Mouse (Mus musculus) megakaryocyte progenitor cell, adult 5-6 weeks (primary cell): ENCODE results near the gene Nacad. TPM values are rescaled to one million over a fixed set of nuclear protein-coding genes. Genes with fewer than 3 reads are reported as not detected.

Experiments
- ATAC-seq: replicated peaks from 2 replicates; pipeline ENCODE4 v1.8.0; 2016; ENCODE audit warnings: mild to moderate bottlenecking, moderate TSS enrichment, inconsistent platforms; ENCODE audit not compliant: poor library complexity
- total RNA-seq, 2 experiments: library from RNA; stranded (forward) in 1 of 2; stranded (reverse) in 1 of 2; fragments of 157-497, 149-512 nt in 1 of 2; fragments of 200-1000 nt in 1 of 2; gene quantifications; 2 replicates each; pipeline versions ENCODE4 v1.2.3 to v1.2.4; 2015 to 2017

The Nacad gene
- total RNA-seq, 2 experiments from 2014 or later, result not detected

DNA sequence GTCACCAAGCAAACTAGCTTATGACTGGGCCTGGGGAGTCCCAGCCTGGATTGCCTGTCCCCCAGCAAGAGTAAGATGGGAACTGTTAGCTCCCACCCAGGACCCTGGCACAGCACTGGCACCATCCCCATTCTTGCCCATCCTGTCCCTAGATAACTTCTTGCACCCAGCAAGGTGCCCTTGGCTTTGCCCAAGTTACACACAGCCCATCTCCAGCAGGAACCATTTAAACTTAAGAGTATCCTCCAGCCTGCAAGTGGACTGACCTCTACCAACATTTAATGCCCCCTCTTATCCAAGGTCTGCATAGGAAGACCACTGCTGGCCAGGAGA, 1.3 kb downstream of the Nacad start:
- ATAC-seq, result no peak

DNA sequence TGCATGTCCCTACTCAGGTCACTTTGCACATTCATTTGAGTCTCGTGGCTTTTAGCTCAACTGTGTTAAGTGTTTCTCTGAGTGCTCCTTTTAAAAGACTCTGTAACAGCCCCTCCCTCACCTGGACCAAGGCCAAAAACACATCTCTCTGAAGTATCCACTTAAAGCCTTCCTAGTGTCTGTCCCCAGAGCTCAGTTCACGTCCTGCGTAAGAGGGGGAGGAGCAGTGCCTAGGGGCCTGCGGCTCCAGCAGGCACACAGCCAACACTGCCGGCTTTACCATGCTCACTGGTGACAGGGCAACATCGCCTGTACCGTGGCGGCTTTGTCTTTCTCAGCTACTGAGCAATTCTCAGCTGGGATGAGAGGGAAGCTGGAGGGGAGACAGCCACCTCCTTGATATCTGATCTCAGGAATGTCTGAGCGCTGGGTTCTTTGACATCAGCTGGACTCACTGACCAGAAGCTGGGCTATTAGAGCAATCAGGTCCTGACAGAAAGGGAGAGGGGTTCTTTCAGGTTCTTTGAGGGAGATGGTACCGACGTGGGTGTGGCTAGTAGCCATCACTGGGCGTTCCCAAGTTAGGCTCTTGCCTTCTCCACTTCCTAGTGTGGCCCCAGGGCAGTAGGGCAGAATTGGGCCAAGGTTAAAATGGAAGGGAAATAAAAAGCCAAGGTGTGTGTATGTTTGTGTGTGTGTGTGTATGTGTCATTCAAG, 1.8 kb downstream of the Nacad start:
- peak; percentile 56 for ATAC-seq

DNA sequence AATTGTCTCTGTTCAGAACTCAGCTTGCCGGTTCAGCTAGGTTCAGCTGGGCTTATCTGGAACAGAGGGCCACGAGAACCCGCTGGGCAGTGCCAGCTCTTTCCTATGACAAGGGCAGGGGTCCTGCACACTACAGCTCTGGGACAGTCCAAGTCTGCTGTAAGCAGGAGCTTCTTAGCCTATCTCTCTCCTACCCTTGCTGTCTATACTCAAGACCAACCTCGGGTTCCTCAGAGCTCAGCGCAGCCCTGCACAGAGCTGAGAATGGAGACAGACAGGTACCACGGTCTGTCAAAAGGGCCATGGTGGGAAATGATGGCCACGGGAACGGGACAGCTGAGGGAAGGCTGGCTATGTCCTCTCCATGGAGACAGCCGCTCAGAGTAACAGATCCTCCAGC, 2.6 kb downstream of the Nacad start:
- ATAC-seq, result no peak

DNA sequence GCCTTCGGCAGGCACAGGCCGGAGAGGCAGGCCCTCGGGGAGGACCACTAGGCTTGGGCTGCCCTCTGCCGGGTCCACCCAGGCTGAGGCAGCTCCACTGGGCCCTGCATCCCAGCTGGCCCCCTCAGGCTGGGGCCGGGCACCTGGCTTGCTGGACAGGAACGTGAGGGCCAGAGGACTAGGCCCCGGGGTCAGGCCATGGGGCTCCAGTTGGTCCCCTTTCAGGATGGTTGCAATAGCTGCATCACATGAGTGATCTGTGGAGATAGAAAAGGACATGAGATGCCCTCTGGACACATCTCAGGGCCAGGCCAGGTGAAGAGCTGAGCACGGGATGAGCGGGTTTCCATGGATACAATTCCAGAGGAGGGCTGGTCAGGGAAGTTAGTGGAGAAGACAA, 3.2 kb downstream of the Nacad start:
- no peak for ATAC-seq

DNA sequence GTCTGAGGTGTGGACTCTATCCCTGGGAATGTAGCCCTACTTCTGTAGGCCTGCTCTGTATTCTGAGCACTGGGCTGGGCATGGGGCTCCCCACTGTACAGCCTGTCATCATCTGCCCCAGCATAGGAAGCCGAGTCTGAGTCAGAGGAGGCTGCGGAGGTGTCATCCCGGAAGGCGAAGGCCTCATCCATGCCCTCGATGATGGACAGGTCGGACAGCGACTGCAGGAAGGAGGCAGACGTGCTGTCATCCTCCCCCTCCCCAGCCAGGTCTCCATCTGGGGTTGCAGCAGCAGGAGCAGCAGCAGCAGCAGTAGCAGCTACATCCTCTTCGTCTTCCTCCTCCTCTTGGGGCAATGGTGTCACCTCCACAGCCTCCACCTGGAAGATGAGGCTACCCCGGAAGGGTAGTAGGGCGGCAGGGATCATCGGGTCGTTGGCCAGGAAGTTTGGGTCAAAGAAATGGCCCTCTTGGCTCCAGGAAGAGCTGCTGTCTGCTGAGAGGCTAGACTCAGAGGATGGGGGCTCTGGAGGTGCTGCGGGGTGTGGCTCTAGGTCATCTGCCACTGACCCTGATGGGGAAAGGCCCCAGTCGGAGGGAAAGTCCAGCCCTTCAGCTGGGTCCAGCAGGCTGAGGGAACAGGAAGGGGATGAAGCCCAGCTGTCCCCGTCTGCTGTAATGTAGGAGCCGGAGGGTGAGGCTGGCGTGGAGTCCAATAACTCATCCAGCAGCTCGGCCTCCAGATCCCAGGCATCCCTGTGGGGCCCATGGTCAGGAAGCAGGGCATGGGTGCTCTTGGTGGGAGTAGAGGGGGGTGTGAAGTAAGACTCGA, 4.0 kb downstream of the Nacad start:
- no peak for ATAC-seq

DNA sequence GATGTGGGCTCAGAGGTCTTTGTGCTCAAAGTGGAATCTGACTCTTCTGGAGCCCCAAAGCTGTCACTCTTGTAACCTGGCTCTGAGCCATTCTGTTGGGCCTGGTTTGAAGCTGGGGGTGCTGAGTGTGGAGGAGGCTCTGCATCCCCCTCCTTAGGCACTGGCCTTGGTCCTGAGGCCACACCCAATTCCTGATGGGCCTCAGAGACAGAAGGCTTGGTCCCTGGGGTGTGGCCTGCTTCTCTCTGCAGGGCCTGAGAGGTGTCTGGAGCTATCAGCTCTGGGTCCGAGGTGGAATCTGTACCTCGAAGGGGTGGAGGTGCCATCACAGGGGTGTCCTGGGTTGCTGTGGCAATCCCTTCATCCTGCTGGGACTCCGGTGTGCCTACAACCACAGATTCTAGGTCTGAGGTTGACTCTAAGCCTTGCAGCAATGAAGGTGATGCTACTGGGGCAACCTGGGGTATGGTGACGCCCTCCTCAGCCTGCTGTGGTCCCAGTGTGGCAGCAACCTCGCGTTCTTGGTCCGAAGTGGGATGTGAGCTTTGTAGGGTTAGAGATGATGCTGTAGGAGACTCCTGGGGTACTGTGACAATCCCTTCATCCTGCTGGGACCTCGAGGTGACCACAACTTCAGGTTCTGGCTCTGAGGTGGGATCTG, 5.4 kb downstream of the Nacad start:
- ATAC-seq, result no peak

DNA sequence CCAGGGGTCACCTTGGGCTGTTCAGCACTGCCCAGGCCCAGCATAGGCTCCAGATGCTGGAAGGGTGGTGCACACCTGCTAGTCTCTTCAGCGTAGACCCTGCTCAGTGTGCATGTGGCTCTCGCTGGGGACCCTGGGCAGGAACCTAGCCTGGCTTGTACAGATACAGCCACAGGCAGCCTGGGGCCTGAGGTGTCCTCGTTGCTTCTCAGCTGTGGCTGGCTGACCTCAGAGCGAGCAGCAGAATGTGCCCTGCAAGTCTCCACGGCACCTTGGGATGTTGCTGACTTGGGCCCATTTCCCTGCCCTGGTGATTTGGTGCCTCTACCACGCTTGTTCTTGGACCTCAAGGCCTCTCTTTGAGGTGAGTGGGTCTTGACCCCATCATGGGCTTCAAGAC, 6.0 kb downstream of the Nacad start:
- no peak for ATAC-seq

DNA sequence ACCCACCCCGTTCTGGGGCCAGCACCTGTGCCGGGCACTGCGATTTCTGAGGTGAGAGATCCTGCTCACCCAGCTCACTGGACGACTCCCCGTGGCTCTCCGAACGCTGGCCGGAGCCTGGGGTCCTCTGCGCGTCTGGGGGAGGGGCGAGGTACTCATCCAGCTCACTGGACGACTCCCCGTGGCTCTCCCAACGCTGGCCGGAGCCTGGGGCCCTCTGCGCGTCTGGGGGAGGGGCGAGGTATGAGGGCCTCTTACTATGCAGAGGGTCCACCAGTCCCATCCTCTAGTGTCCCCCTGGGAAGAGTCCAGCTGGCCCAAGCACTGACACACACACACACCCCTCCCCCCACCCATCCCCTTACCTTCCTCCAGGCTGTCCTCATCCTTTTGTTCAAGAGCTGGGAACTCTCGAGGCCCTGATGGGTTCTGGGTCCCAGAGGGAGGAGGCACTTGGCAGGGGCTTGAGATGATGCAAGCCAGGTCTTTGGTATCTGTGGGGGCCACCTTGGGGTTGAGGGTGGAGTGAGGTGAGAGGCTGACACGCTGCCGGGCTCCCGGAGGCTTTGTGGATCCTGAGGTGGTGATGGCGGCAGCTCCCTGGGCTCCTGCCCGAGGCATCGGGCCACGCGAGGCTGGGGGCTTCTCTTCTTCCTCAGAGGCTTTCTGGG, 6.7 kb downstream of the Nacad start:
- no peak for ATAC-seq

DNA sequence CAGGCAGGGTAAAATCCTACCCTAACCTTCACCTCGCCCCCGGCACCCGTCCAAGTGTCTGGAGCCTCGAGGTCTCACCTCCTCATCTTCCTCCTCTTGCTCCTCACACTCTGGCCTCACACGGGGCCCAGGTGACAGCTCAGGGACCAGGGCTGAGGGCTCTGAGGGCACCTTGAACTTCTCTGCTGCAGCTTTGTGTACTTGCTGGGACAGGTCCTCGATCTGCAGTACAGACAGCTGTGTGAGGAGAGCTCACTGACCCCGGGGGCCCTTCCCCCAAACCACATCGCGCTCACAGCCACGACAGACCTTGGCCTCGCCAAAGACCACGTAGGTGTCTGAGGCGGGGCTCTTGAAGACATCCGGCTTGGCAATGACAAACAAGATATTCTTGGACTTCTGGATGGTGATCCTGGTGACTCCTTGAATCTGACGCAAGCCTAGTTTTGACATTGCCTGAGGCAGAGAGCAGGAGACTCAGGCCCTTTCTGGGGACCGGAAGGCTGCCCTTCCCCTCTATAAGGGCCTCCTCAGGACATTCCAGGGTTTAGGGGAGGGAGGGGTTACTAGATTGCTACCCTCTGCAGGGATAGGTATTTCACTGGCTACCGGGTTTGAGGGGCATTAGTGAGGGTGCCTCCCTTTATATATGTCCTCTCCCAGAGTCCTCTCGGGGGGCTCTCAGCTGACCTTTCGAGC, 7.5 kb downstream of the Nacad start:
- no peak for ATAC-seq

DNA sequence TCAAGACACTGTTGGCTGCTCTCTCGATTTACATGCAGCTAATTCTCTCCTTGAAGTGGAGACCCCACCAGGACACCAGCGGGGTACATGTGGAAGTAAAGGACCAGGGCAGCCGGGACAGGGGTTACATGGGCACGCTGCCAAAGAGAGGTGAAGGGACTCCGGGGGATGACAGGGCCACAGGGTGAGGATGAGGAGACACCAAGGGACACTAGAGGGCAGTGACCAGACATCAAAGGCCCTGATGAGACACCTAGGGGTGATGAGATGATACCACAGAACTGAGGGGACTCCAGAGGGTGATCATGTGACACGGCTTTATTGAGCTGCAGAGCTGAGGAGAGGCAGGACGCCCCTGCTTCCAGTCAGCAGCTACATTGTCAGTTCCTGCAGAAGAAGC, 8.3 kb downstream of the Nacad start:
- ATAC-seq, result no peak

DNA sequence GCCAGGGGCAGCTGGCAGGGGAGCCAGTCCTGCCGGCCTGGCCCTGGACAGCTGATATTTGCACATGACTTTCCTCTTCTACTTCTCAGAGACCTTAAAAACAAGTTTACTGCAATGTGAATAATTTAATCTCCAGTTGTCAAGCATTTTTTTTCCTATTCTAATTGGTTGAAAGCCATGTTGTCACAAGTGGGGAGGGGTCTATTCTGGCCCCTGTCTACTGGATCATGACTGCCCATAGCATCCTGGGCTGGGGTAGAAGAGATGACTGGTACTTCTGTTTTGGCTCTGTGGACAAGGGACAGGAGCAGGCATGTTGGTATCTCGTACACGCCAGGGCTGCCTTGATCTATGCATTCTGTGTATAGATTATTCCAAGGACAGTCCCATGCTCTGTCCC, 9.2 kb downstream of the Nacad start:
- no peak for ATAC-seq

DNA sequence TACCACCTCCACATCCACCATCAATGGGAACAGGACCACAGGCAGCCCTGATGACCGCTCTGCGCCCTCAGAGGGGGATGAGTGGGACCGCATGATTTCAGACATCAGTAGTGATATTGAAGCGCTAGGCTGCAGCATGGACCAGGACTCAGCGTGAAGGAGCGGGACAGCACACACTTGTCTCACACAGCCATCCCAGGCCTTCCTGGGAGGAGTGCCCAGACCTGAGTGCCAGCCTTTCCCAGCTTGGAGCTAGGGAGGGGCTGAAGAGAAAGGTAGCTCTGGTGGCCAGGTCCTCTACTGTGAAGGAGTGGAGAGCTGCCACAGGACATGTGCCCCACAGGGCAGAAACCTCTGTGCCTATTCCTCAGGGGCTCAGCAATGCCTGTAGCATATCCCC, 9.6 kb downstream of the Nacad start:
- ATAC-seq, result no peak

DNA sequence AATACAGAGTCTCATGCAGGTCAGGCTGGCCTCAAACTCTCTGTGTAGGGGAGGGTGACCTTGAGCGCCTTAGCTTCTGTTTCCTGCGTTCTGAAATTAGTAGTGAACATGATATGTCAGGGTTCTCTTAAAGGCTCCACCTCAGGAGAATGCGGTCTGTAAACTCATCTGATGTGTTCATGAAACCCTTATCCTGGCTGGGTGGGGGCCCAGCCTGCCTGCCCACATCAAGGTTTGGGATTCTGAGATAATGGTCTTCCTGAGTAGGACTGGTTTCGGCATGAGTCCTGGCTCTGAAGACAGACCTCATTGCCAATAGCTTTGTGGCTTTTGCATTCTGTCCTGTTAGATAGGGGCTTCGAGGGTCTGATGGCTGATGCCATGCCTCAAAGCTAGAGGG, 10.5 kb downstream of the Nacad start:
- peak; percentile 57 for ATAC-seq

DNA sequence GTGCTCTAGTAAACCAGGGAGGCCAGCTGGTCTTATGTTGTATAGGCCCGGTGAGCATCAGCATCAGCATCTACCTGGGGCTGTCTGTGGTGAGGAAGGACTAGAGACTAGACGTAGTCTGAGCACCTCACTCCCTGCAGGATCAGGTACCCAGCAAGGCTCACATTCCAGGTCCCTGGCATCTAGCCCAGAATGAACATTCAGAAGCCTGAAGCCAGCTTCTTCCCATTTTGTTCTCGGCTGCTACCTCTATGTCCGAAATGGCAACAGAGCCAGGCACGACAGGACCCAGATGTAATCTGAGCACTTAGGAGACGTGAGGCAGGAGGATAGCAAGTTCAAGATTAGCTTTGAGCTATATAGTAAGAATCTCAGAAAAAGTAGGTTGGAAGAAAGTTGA, 11.0 kb downstream of the Nacad start:
- ATAC-seq, result no peak

DNA sequence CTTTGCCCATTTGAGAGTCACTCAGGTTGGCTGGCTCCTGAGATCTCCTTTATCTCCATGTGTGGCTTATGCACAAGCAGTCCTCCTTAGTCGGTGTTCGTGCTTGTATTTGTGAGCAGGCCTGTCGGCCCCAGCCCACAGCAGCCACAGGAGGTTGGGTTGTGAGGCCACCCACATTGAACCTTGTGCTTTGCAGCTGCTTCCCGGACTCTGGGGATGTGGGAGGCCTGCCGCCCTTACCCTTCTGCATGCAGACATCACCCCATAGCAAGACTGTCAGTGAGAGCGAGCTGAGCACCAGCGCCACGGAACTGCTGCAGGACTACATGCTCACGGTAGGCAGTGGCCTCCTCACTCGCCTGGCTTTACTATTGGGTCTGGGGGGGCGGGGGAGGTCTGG, 12.4 kb downstream of the Nacad start:
- no peak for ATAC-seq

DNA sequence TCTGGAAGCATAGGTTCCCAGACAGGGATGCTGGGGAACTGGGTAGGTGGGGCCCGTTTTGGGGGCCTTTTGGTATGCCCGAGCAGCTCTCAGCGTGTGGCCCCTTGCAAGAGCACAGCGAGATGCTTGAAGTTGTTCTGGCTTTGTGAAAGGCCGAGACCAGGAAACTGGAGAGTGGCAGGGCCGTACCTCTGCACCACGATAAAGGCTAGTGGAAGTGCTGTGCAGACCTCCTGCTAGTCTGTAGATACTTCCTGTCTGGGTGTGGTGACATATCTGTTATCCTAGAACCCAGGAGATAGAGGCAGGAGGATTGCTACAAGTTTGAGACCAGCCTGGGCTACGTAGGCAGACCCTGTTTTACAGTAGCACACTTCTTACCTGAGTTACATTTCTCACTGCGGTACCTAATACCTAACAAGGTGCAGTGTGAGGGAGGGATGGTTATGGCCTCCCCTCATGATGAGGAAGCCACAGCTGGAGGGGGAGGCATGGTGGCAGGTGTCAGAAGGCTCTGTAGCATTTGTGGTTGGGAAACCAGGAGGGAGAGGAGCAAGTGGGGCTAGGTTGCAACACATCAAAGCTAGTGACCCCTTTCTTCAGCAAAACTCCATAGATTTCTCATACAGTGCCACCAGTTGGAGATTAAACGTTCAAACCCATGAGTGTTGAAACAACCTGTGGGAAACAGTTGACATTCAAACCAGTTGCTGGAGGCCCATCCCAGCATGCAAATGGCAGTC, 14.7 kb downstream of the Nacad start:
- peak; percentile 51 for ATAC-seq

DNA sequence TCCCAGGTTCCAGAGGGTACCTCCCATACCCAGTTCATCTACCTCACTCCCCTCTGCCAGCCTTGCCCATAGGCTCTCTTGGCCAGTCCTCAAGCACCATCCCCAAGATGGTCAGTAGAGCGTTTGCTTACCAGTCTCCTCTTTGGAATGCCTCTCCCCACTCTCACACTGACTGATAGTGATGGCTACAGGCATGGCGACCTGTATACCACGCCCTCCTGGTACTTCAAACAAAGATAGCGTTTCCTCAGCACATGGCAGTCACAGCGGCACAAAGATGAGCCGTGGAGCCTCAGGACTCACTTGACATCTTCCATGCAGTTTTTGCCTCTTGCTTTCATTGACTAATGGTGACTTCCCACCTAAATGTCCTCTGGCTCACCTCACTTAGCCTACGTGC, 16.0 kb downstream of the Nacad start:
- no peak for ATAC-seq

DNA sequence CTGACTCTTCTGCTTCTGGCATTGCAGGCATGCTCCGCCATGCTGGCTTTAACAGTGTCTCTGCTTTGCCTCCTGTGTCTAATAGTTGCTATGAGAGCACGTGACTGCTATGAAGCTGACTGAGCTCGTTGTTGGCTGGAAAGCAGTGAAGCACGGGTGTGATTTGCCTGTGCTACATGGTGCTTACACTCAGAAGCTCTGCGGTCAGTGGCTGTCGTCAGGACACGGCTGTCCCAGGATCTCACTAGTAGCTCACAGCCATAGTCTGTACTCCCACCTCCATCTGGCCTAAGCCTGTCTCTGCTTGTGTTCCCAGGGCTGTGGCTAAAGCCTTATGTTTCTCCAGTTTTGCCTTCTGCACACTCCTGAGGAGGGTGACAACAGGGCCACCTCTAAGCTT, 17.6 kb downstream of the Nacad start:
- ATAC-seq, result no peak

DNA sequence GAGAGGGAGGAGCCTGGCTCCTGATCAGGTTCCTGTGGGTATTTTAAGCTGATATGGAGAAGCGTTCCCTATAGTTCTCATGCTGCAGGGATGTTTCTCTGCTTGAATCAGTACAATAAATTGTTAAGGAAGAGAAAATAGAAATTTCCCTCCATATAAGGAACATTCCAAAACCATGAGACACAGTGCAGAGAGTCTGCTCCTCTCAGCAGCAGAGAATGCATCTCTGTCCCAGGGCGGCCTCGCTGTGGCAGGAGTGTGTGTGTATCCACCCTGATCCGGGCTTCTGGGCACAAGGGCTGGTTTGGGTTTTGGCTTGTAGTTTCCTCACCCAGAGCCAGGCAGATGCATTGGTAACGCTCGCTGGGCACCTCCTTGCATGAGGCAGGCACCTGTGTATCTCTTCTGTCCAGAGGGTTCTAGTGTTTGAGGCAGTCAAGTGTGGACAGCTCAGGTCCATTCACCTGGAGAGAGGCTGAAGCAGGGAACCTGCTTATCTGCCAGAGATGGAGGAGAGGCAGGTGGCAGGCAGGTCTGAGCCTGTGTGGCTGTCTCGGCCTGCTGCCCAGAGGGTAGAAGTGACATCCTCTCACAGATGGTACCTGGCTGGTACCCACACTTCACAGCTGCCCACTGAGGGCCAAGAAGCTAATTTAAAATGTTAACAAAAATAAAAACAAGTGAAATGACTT, 18.5 kb downstream of the Nacad start:
- no peak for ATAC-seq

DNA sequence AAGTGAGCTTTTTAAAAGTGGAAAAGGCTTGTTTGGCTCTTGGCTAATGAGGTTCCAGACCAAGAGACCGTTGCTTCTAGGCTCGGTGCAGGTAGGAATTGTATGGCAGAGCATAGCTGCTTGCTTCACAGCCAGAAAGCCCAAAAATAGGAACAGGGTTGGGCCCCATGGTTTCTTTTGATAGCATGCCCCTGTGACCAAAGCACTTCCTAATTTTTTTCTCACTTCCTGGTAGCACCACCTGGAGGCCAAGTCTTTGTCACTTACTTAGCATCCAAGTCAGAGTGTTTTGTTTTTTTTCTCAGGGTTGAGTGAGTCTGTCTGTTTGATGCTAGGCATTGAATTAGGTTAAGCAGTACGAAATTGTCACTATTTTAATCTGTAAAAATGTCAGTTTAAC, 19.2 kb downstream of the Nacad start:
- peak; percentile 72 for ATAC-seq
